Mouse (Mus musculus) stomach, embryonic 15.5 days (tissue): ENCODE results near the gene Plk5. TPM values are rescaled to one million over a fixed set of nuclear protein-coding genes. Genes with fewer than 3 reads are reported as not detected.

Experiments used
- ATAC-seq: fragments of 200-750 bp; cut with Nextera tagmentation; 2 replicates; pipeline ENCODE4 v1.8.0; 2017; ENCODE audit warnings: low read depth, moderate number of reproducible peaks, moderate TSS enrichment; ENCODE audit not compliant: insufficient read depth, low FRiP score
- H3K27ac ChIP-seq: fragments of 300-500 bp; sonication (generic); 2 replicates; pipeline ENCODE4 v1.5.1; 2015; ENCODE audit warnings: mild to moderate bottlenecking, inconsistent platforms
- H3K27me3 ChIP-seq: fragments of 300-500 bp; sonication (generic); replicated peaks from 2 replicates; pipeline ENCODE4 v1.6.1; 2015; ENCODE audit warnings: inconsistent platforms
- H3K36me3 ChIP-seq: fragments of 300-500 bp; sonication (generic); 2 replicates; pipeline ENCODE4 v1.6.1; 2015; ENCODE audit warnings: inconsistent platforms
- H3K4me1 ChIP-seq: fragments of 300-500 bp; sonication (generic); 2 replicates; pipeline ENCODE4 v1.6.1; 2015; ENCODE audit warnings: inconsistent platforms
- H3K4me2 ChIP-seq: fragments of 300-500 bp; sonication (generic); 2 replicates; pipeline ENCODE4 v1.6.1; 2015; ENCODE audit warnings: mild to moderate bottlenecking, inconsistent platforms
- H3K4me3 ChIP-seq: fragments of 300-500 bp; sonication (generic); replicated peaks from 2 replicates; pipeline ENCODE4 v1.5.1; 2015; ENCODE audit warnings: inconsistent platforms
- H3K9ac ChIP-seq: fragments of 300-500 bp; sonication (generic); 2 replicates; pipeline ENCODE4 v1.6.1; 2015; ENCODE audit warnings: inconsistent platforms
- H3K9me3 ChIP-seq: fragments of 300-500 bp; sonication (generic); 2 replicates; pipeline ENCODE4 v1.6.1; 2016; ENCODE audit warnings: inconsistent platforms
- WGBS: fragments of 180-500 bp; shearing (Covaris S2); methylation state at CpG from one replicate; pipeline ENCODE4 v1.1.7; 2015; 5-methylcytosine and 5-hydroxymethylcytosine counted together
- microRNA-seq: library from miRNA; unstranded; fragments of <30 nt; microRNA quantifications from one replicate; pipeline ENCODE4, GENCODE M21; 2016
- polyA plus RNA-seq: library from polyadenylated mRNA; unstranded; fragments of >200 nt; fragmentation: Nextera tagmentation; extraction: Ambion mirVana; gene quantifications from 2 replicates; pipeline ENCODE4 v1.2.1, GENCODE M21; 2015

Gene Plk5
- polyA plus RNA-seq, 1 experiment from 2014 or later, result 0.30 TPM

- Histone ChIP-seq H3K4me1 (no peaks in the 10 kb centered on the region), H3K4me2 (no peak overlapping the region), H3K27me3 (no peaks in the 10 kb centered on the region), H3K9ac (no peak overlapping the region), H3K27ac (no peak overlapping the region), H3K4me3 (no peak overlapping the region), H3K9me3 (no peaks in the 10 kb centered on the region), H3K36me3 (peaks cover 80% of the 10 kb centered on the region)
- ATAC-seq, result no peak
- 81% methylated on average over 44 of the region's 44 CpGs for WGBS
Observed at GRCm38 (mm10) chr10:80412656-80413541, 56.6 kb downstream of the Plk5 start.

Small RNA genes within 50 kb of the gene (microRNA-seq; reads per million reads assigned to microRNA genes)
- not detected for gene Gm22721

Other genes with a start within 250 kb of the Plk5 start
- 16.9 and 19.2 TPM in 2 replicates for gene Stk11, start 240.7 kb upstream of the Plk5 start, polyA plus RNA-seq
- gene Atp5d, start 217.8 kb upstream of the Plk5 start, polyA plus RNA-seq, result 544 and 602 TPM in 2 replicates
- 5.1 and 6.7 TPM in 2 replicates for gene Cbarp, start 215.6 kb upstream of the Plk5 start, polyA plus RNA-seq
- gene Midn, start 208.2 kb upstream of the Plk5 start, polyA plus RNA-seq, result 16.0 and 19.8 TPM in 2 replicates
- 90.3 and 103 TPM in 2 replicates for gene Cirbp, start 190.5 kb upstream of the Plk5 start, polyA plus RNA-seq
- gene 1600002K03Rik, start 183.5 kb upstream of the Plk5 start, polyA plus RNA-seq, result 17.5 and 19.7 TPM in 2 replicates
- 15.7 TPM in 2 replicates for gene Efna2, start 177.0 kb upstream of the Plk5 start, polyA plus RNA-seq
- gene Mum1, start 130.0 kb upstream of the Plk5 start, polyA plus RNA-seq, result 58.6 and 66.5 TPM in 2 replicates
- gene Ndufs7, start 107.3 kb upstream of the Plk5 start, polyA plus RNA-seq, result 326 and 364 TPM in 2 replicates
- gene Gamt, start 95.4 kb upstream of the Plk5 start, polyA plus RNA-seq, result 111 and 148 TPM in 2 replicates
- 62.4 and 66.4 TPM in 2 replicates for gene Dazap1, start 95.0 kb upstream of the Plk5 start, polyA plus RNA-seq
- 904 and 948 TPM in 2 replicates for gene Rps15, start 64.0 kb upstream of the Plk5 start, polyA plus RNA-seq
- 5.0 and 5.2 TPM in 2 replicates for gene Apc2, start 60.5 kb upstream of the Plk5 start, polyA plus RNA-seq
- gene 2310011J03Rik, start 35.9 kb upstream of the Plk5 start, polyA plus RNA-seq, result 40.5 and 46.4 TPM in 2 replicates
- 4.8 and 5.4 TPM in 2 replicates for gene Pcsk4, start 27.0 kb upstream of the Plk5 start, polyA plus RNA-seq
- 44.5 and 51.2 TPM in 2 replicates for gene Reep6, start 26.5 kb upstream of the Plk5 start, polyA plus RNA-seq
- gene Adamtsl5, start 8.0 kb upstream of the Plk5 start, polyA plus RNA-seq, result 13.7 and 17.0 TPM in 2 replicates
- 7.8 and 8.7 TPM in 2 replicates for gene Mex3d, start 31.2 kb downstream of the Plk5 start, polyA plus RNA-seq
- 204 and 216 TPM in 2 replicates for gene Mbd3, start 43.1 kb downstream of the Plk5 start, polyA plus RNA-seq
- gene Uqcr11, start 50.4 kb downstream of the Plk5 start, polyA plus RNA-seq, result 724 and 753 TPM in 2 replicates
- gene Tcf3, start 77.2 kb downstream of the Plk5 start, polyA plus RNA-seq, result 88.9 and 100 TPM in 2 replicates
- gene Onecut3, start 138.4 kb downstream of the Plk5 start, polyA plus RNA-seq, result 0.18 and 0.21 TPM in 2 replicates
- gene Atp8b3, start 182.7 kb downstream of the Plk5 start, polyA plus RNA-seq, result 0.19 and 0.32 TPM in 2 replicates
- 23.2 and 23.3 TPM in 2 replicates for gene Rexo1, start 205.1 kb downstream of the Plk5 start, polyA plus RNA-seq
- gene Klf16, start 220.9 kb downstream of the Plk5 start, polyA plus RNA-seq, result 9.3 and 10.3 TPM in 2 replicates
- gene Abhd17a, start 233.9 kb downstream of the Plk5 start, polyA plus RNA-seq, result 102 and 103 TPM in 2 replicates
- 86.1 and 93.0 TPM in 2 replicates for gene Scamp4, start 246.4 kb downstream of the Plk5 start, polyA plus RNA-seq
- 6.1 and 6.4 TPM in 2 replicates for gene Adat3, start 246.4 kb downstream of the Plk5 start, polyA plus RNA-seq
- 3.9 TPM in 2 replicates for gene Gm49322, start 249.6 kb downstream of the Plk5 start, polyA plus RNA-seq